9 mouse cellular contexts compared by ENCODE assay signal in the genomic region with DNA sequence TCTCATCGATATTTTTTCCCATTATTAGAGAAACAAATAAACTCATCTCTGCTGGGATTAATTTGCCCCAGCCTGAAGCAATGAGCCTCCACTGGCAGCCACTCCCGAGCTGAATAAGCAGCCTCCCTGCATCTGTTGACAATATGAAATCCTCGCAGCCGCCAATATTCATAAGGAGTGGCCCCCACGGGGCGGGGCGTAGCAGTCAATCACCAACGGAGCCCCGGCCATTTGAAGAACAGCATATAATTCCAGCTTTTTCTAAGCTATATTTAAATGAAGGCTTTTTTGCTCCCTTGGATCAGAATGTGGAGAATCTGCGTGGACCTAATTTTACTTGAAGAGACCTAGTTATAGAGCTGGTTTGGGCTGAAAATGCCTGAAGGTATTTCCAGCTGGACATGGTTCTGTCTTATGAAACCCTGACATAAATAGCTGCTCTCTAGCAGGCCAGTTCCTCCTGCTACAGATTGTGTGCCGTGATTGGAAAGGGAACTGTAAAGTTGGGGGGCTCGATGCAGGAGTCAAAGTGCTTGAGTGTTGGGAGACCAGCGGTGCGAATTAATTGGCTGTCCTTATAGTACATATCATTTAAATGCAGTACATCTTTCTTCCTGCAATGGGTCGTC.
A peak's percentile ranks its signal among the peaks of the same experiment; 100 is the strongest.
DNase-seq lines count a peak whose midpoint lies in the region; ATAC-seq lines count a peak whose summit lies in the region.
"Had no signal": no experiment of that assay in that cellular context is flagged by ENCODE, and none has a peak within 500 bp of the region (broad histone marks: within the 10 kb centered on the region; RNA-seq: fewer than 3 reads in every experiment).

No protein-coding gene starts in this region.

- no peaks in the 10 kb centered on the region for H3K36me3 ChIP-seq in kidney, embryonic 15.5 days
- no peaks in the 10 kb centered on the region for H3K36me3 ChIP-seq in kidney, embryonic 14.5 days (ENCODE audit: control insufficient read depth, insufficient read depth, low read length)
- H3K36me3 ChIP-seq in hindbrain, embryonic 13.5 days, result no peaks in the 10 kb centered on the region
- H3K36me3 ChIP-seq in midbrain, embryonic 14.5 days (ENCODE audit: control insufficient read depth, insufficient read depth, low read length), result 0 out of 2 replicates have a peak, but pooled peaks cover 3% of the 10 kb centered on the region

- H3K4me1 ChIP-seq in kidney, embryonic 15.5 days, result peaks cover 12% of the 10 kb centered on the region; the same call in 1 of the 2 replicates
- 0 out of 2 replicates have a peak, but pooled peaks cover 4% of the 10 kb centered on the region for H3K4me1 ChIP-seq in kidney, embryonic 14.5 days (ENCODE audit: control insufficient read depth, insufficient read depth, low read length)
- peaks cover 26% of the 10 kb centered on the region for H3K4me1 ChIP-seq in hindbrain, embryonic 13.5 days (replicated peaks)
- H3K4me1 ChIP-seq in midbrain, embryonic 14.5 days (ENCODE audit: control insufficient read depth, insufficient read depth, low read length), result peaks cover 24% of the 10 kb centered on the region

- no peaks in the 10 kb centered on the region for H3K27me3 ChIP-seq in kidney, embryonic 15.5 days
- no peaks in the 10 kb centered on the region for H3K27me3 ChIP-seq in kidney, embryonic 14.5 days (ENCODE audit: control insufficient read depth, insufficient read depth, low read length)
- H3K27me3 ChIP-seq in hindbrain, embryonic 13.5 days, result no peaks in the 10 kb centered on the region
- no peaks in the 10 kb centered on the region for H3K27me3 ChIP-seq in midbrain, embryonic 14.5 days (ENCODE audit: control insufficient read depth, insufficient read depth, low read length)

- DNase-seq in cerebellum, postnatal 10 days, result peak; percentile 54 to 55
- peak; percentile 71 for DNase-seq in midbrain, embryonic 14.5 days
- no peak for DNase-seq in adrenal gland, postnatal 4 days (ENCODE audit: low spot score in 2 of 2)
- DNase-seq in thymus, postnatal 4 days, result no peak

- H3K27ac ChIP-seq in kidney, embryonic 15.5 days, result no peak overlapping the region
- H3K27ac ChIP-seq in kidney, embryonic 14.5 days (ENCODE audit: low read depth, low read length), result no peak overlapping the region
- peak overlapping the region; percentile 78 for H3K27ac ChIP-seq in hindbrain, embryonic 13.5 days
- peak overlapping the region; percentile 56 for H3K27ac ChIP-seq in midbrain, embryonic 14.5 days (replicated peaks; ENCODE audit: low read depth, low read length)
- H3K27ac ChIP-seq: kidney, postnatal 0 days had no signal

- 70% methylated on average over 15 of the region's 15 CpGs for WGBS in kidney, embryonic 15.5 days
- WGBS in kidney, embryonic 14.5 days, result 73% methylated on average over 15 of the region's 15 CpGs
- WGBS in hindbrain, embryonic 13.5 days, result 40% methylated on average over 15 of the region's 15 CpGs
- 45% methylated on average over 15 of the region's 15 CpGs for WGBS in midbrain, embryonic 14.5 days

- H3K9ac ChIP-seq in kidney, embryonic 15.5 days, result no peak overlapping the region
- no peak overlapping the region for H3K9ac ChIP-seq in kidney, embryonic 14.5 days (ENCODE audit: low read depth, low read length)
- peak overlapping the region; percentile 35; the same call in 1 of the 2 replicates for H3K9ac ChIP-seq in hindbrain, embryonic 13.5 days
- H3K9ac ChIP-seq in midbrain, embryonic 14.5 days (replicated peaks; ENCODE audit: low read length), result 0 out of 2 replicates have a peak overlapping the region, but pooled peaks have one; percentile 12

- no peaks in the 10 kb centered on the region for H3K9me3 ChIP-seq in kidney, embryonic 15.5 days (replicated peaks)
- H3K9me3 ChIP-seq in kidney, embryonic 14.5 days (ENCODE audit: control insufficient read depth, low read length), result peaks cover 3% of the 10 kb centered on the region; the same call in 1 of the 2 replicates
- no peaks in the 10 kb centered on the region for H3K9me3 ChIP-seq in hindbrain, embryonic 13.5 days
- no peaks in the 10 kb centered on the region for H3K9me3 ChIP-seq in midbrain, embryonic 14.5 days (ENCODE audit: control insufficient read depth, low read length)

- H3K4me2 ChIP-seq in kidney, embryonic 15.5 days, result no peak overlapping the region
- H3K4me2 ChIP-seq in kidney, embryonic 14.5 days (replicated peaks; ENCODE audit: low read depth, low read length), result no peak overlapping the region
- peak overlapping the region; percentile 36 for H3K4me2 ChIP-seq in hindbrain, embryonic 13.5 days
- peak overlapping the region; percentile 35 for H3K4me2 ChIP-seq in midbrain, embryonic 14.5 days (ENCODE audit: low read length)

- no peak overlapping the region for H3K4me3 ChIP-seq in kidney, embryonic 15.5 days (replicated peaks)
- H3K4me3 ChIP-seq in kidney, embryonic 14.5 days (ENCODE audit: low read length), result no peak overlapping the region
- H3K4me3 ChIP-seq in hindbrain, embryonic 13.5 days, result no peak overlapping the region
- H3K4me3 ChIP-seq in midbrain, embryonic 14.5 days (replicated peaks; ENCODE audit: low read depth, low read length), result no peak overlapping the region

- 0 out of 2 replicates have a peak, but pooled peaks have one; percentile 29 for ATAC-seq in kidney, embryonic 15.5 days (replicated peaks; ENCODE audit: low FRiP score)
- ATAC-seq in kidney, embryonic 14.5 days (ENCODE audit: low FRiP score, low TSS enrichment), result no peak
- peak; percentile 65 for ATAC-seq in hindbrain, embryonic 13.5 days (ENCODE audit: low FRiP score)
- peak; percentile 70 for ATAC-seq in midbrain, embryonic 14.5 days (ENCODE audit: low FRiP score, low TSS enrichment)
- no peak for ATAC-seq in CD4-positive, CD25-positive, alpha-beta regulatory T cell, adult 4 months

Comparison
In these comparisons a context has a peak if more than half of its experiments do, and no peak if none do; other contexts are left out.
1. ATAC-seq: peak in kidney, embryonic 15.5 days (single experiment), hindbrain, embryonic 13.5 days (single experiment) and midbrain, embryonic 14.5 days (single experiment); none in kidney, embryonic 14.5 days (single experiment) and CD4-positive, CD25-positive, alpha-beta regulatory T cell, adult 4 months (single experiment).
2. H3K27ac ChIP-seq: peak in hindbrain, embryonic 13.5 days (single experiment) and midbrain, embryonic 14.5 days (single experiment); none in kidney, embryonic 15.5 days (single experiment) and kidney, embryonic 14.5 days (single experiment).
3. H3K4me2 ChIP-seq: peak in hindbrain, embryonic 13.5 days (single experiment) and midbrain, embryonic 14.5 days (single experiment); none in kidney, embryonic 15.5 days (single experiment) and kidney, embryonic 14.5 days (single experiment).
4. H3K9ac ChIP-seq: peak in hindbrain, embryonic 13.5 days (single experiment) and midbrain, embryonic 14.5 days (single experiment); none in kidney, embryonic 15.5 days (single experiment) and kidney, embryonic 14.5 days (single experiment).
5. DNase-seq: peak in cerebellum, postnatal 10 days (2 of 2) and midbrain, embryonic 14.5 days (single experiment); none in adrenal gland, postnatal 4 days (0 of 2) and thymus, postnatal 4 days (single experiment).